Mouse (Mus musculus): ENCODE results near the gene Cisd3. TPM values are rescaled to one million over a fixed set of nuclear protein-coding genes. Genes with fewer than 3 reads are reported as not detected.
A peak's percentile ranks its signal among the peaks of the same experiment; 100 is the strongest.
"Not testable (repeated sequence)": the region's sequence is repeated elsewhere in the genome, so short reads cannot be mapped to it uniquely, and the experiment has no call there.

Gene Cisd3
- total RNA-seq (2021), result 10 to 100 TPM; 34.6 to 37.8 TPM

DNA sequence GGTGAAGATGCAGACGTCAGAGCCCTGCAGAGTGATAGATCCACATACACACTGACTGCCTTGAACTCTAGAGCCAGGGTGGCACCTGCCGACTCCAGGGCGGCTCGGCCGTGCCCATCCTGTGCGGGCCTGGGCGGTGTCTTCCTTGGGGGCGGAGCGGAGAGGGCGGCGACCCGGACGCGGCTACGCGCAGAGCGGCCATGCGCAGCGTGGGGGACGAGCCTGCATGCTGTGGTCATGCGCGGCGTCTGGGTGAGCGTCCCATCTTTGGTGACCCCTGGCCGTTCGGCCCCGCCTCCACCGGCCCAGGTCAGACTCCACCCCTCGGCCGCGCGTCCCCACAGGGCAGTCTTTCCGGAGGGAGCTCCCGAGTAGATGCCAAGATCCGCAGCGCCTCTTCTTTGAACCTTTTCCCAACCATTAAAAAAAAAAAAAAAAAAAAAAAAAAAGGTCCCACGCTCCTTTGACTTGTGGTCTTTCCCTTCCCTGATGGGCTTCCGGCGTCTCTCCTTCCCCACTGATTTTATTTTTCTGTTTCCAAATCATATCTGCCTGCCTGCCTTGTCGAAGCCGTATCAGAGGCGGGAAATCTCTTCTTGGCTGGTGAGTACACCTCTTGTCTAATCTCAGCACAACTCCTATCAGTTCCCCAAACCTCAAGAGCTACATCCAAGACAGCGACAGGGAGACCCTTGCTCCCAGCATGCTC is at the start of gene Cisd3:
TSS of gene Cisd3 (plus strand) at position 214 of the 709 bp plus-strand sequence.
- intact Hi-C loops (cut with DNase I), result no loop called here
- peak; percentile 73 to 94 for DNase-seq (ENCODE audit: extremely low spot score in 1 of 2, low spot score in 2 of 2)

DNA sequence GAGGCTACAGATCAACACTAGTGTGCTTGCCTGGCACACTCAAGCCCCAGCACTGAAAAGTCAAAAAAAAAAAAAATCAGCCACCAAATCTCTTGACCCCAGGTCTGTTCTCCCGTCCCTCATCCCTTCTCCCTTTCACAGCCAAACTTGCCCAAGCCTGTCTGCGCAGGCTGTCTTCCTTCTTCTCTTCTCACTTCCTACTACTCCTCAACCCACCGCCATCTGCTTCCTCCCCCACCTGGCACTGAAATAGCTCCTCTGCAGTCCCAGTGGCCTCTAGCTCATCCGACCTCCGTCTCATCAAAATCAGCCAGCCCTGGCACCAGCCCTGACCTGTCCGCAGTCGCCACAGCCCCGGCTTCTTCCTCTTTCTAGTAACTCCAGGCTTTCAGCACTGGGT is 44.0 kb upstream of the Cisd3 start:
- DNase-seq (ENCODE audit: extremely low spot score in 1 of 2, low spot score in 2 of 2), result peak in 1 of 2 experiments; percentile 50
- intact Hi-C loops (cut with DNase I), result no loop called here

DNA sequence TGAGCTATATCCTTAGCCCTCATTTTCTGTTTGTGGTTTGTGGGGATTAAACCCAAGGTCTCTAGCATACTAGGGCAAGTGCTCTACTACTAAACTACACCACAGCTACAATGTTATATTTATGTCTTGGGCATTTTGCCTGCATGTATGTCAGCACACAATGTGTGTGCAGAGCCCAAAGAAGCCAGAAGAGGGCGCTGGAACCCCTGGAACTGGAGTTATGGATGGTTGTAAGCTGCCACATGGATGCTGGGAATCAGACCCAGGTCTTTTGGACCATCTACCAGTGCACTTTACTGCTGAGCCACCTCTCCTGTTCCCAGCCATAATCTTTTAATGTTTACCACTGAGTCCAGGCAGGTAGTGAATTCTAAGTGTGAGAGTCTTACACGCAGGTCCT is 42.9 kb upstream of the Cisd3 start:
- intact Hi-C loops (cut with DNase I), result no loop called here
- no peak for DNase-seq (ENCODE audit: extremely low spot score in 1 of 2, low spot score in 2 of 2)

DNA sequence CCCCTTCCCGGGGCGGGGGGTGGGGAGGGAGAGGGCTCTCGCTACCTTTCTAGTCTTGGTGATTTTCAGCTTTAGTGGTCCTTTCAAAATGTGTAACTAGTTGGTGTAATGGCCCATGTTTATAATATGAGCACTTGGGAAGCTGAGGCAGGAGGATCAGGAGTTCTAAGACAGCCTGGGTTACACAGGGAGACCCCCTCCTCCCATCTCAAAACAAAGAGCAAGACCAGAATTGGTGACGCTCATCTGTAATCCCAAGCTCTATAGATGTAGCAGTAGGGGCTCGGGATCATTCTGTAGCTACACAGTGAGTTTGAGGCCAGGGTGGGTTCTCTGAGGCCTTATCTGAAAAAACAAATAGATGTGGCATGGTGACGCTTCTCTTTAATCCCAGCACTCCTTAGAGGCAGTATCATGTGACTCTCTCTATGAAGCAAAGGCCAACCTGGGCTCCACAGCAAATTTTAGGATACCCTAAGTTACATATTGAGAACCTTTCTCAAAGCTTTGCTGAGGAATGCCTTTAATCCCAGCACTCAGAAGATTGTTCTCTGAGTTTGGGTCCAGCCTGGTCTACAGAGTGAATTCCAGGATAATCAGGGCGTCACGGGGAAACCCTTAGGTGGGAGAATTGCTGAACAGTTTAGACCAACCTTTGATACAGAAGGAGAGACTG is 42.1 kb upstream of the Cisd3 start:
- intact Hi-C loops (cut with DNase I), result no loop called here

DNA sequence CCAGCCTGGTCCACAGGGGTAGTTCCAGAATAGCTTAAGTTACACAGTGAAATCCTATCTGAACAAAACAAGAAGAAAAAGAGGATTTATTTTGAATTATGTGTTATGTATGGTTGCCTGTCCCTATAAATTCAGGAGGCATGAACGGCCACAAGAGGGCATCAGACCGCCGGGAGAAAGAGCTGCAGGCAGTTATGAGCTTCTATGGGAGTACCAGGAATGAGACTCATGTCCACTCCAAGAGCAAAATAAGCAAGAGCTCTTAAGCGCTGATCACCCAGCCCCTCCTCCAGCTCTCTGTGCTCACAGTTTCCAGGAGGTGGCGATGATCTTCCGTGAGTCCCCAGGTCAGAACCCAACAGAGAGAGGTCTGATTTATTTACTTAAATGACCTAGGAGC is 40.8 kb upstream of the Cisd3 start:
- intact Hi-C loops (cut with DNase I), result loop anchor here (5.0 kb wide), 1 partner anchor 47 kb away; no protein-coding TSS in a partner anchor
- peak in 1 of 2 experiments; percentile 73 for DNase-seq (ENCODE audit: extremely low spot score in 1 of 2, low spot score in 2 of 2)

More for the DNA sequence above, 42.1 kb upstream of the Cisd3 start:
- no peak for DNase-seq (ENCODE audit: extremely low spot score in 1 of 2, low spot score in 2 of 2)

DNA sequence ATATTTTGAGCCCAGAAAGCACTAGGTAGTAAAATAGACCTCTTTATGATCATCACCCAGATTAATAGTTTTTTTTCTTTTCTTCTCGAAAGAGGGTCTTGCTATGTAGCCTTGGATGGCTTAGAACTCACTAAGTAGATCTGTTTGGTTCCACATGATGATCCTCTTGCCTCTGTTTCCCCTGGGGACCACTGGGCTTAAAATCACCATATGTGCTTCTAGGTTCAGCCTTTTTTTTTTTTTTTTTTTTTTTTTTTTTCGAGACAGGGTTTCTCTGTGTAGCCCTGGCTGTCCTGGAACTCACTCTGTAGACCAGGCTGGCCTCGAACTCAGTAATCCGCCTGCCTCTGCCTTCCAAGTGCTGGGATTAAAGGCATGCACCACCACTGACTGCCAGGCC is 37.1 kb upstream of the Cisd3 start:
- intact Hi-C loops (cut with DNase I), result loop anchor here (5.0 kb wide), 1 partner anchor 44 kb away; no protein-coding TSS in a partner anchor
- DNase-seq (ENCODE audit: extremely low spot score in 1 of 2, low spot score in 2 of 2), result not testable (repeated sequence)

DNA sequence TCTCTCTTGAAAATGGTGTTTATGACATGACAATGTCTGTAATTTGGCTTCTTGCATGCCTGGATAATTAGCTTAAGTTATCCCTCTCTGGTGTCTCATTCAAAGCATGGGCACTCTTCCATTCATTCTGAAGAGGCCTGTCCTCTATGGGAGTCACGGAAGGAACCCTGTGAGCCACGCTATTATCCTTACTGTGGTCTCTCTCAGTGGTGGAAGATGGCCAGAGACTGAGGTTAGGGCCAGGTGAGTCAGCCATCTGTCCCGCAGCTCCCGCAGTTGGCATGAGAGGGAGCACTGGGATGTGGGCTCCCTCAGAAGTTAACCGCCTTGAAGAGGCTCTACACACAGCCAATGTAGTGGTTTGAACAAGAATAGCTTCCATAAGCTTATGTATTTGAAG is 35.3 kb upstream of the Cisd3 start:
- intact Hi-C loops (cut with DNase I), result no loop called here

DNA sequence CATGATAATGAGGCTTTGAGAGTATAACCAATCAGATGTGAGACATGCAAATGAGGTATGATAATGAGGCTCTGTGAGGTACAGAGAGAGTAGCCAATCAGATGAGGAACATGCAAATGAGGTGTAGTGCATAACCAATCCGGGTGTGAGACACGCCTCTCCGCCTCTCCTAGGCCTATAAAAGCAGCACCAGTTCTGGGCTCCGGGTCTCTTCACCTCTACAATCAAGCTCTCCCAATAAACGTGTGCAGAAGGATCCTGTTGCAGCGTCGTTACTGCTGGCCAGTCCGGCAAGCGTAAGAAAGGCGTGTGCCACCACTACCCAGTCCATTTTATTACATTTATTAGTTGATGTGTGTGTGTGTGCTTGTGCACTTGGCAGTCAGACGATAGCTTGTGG is 32.2 kb upstream of the Cisd3 start:
- intact Hi-C loops (cut with DNase I); DNase-seq (ENCODE audit: extremely low spot score in 1 of 2, low spot score in 2 of 2): not testable (repeated sequence)

More for the DNA sequence above, 35.3 kb upstream of the Cisd3 start:
- DNase-seq (ENCODE audit: extremely low spot score in 1 of 2, low spot score in 2 of 2), result no peak

DNA sequence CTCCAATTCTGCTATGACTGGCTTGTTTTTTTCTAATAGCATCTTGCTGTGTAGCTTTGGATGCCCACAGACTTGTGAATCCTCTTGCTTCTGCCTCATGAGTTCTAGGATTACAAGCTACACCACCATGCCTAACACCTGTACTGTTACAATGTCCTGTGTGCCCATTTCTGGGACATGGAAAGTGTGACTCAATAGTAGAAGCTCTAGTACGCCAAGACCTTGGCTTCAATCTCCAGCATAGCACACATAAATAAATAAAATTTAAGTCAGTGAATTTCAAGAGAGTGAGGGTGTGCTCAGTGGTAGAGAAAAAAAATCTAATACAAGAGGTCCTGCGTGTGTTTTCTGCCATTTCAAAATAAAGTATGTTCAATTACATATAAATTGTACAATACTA is 31.4 kb upstream of the Cisd3 start:
- DNase-seq (ENCODE audit: extremely low spot score in 1 of 2, low spot score in 2 of 2), result no peak
- intact Hi-C loops (cut with DNase I), result no loop called here

DNA sequence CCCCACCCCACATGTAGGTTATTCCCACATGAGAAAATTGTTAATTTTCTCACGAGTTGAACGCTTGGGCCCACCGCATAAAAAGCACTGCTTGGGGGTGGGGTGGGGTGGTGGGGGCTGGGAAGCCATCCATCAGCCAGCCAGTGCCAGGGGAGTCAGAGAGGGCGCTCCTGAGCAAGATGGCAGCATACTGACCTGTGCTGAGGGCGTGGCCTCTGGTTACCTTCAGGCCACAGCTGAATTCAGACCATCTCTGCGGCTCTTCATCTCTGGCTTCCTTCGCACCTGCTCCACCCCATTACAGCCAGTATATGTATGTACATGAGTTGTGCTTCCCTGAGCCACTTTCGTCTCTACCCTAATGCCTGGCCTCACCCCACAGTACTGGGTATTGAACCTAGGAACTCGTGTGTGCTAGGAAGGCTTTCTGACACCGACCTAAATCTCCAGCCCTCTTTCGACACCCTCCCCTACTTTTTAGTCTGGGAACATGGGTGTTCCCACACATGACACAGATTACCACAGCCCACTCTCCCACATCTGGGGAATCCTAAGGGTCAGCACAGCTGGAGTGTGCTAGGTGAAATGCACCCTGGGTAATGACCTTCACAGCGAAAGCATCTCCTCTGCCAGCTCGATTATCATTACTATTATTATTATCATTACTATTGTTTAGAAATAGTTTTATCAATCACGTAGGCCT is 29.2 kb upstream of the Cisd3 start:
- no peak for DNase-seq (ENCODE audit: extremely low spot score in 1 of 2, low spot score in 2 of 2)
- intact Hi-C loops (cut with DNase I), result no loop called here

DNA sequence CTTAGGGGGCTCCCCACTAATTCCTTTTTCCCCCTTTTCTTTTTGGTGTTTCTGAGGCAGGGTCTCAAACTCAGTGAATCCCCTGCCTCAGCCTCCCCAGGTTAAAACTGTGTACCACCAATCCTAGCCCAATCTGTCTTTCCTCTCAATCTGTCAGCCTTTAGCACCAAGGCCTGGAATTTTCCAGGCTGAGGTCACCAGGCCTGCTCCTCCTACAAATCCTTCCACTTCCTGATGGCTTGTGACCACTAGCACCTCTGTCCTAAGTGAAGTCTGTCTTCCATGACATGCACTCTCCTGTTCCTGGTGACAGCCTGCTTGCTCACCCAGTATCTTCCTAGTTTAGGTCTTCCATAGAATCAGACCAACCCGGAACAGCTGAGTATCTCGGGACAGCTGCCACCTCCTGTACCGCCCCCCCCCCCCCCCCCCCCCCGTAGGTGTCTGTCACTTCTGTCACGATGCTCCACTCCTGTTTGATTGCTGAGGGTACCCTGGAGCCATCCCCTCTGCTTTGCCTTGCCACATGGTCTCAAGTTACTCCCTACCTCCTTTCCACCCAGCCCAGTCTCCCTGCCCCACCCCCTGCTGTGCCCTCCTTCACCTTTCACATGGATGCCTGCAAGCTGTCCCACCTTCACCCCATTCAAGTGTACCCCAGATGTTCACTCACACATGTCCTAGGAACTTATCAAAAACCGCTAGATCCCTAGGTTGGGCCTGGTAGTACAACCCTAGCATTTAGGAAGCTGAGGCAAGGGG is 28.3 kb upstream of the Cisd3 start:
- no peak for DNase-seq (ENCODE audit: extremely low spot score in 1 of 2, low spot score in 2 of 2)
- intact Hi-C loops (cut with DNase I), result no loop called here

DNA sequence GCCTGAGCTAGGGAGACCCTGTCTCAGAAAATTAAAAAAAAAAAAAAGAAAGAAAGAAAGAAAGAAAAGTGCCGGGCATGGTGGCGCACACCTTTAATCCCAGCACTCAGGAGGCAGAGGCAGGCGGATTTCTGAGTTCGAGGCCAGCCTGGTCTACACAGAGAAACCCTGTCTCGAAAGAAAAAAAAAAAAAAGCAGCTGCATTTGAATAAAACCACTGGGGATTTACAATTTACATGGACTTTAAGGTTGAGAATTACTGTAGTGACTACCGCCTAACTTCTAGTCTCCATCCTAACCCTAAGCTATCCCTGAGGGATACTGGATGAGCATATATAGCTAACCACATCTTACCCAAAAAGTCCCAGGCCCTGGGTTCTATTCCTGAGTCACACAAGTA is 27.7 kb upstream of the Cisd3 start:
- intact Hi-C loops (cut with DNase I); DNase-seq (ENCODE audit: extremely low spot score in 1 of 2, low spot score in 2 of 2): not testable (repeated sequence)

DNA sequence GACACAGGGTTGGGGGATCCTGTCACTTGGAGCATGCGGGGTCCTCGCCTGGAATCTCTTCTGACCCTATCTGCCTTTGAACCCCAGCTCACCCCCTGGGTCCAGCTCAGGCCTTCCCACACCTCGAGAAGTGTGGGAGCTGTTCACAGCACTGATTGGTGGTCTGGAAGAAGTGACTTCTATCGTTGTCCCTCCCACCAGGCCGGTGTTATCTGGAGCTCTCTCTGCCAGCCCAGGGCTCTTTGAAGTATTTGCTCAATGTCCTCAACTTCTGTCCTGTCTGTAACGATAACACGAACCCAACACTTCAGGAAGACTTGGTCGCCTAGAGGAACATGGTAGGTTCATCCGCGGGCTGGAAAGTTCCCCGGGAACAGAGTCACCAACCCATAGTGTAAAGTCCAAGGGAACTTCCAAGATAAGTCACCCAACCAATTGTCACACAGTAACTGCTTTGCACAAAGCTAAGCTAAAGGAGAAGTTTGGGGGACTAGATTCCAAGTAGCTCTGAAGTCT is 26.8 kb upstream of the Cisd3 start:
- intact Hi-C loops (cut with DNase I), result no loop called here
- no peak for DNase-seq (ENCODE audit: extremely low spot score in 1 of 2, low spot score in 2 of 2)

DNA sequence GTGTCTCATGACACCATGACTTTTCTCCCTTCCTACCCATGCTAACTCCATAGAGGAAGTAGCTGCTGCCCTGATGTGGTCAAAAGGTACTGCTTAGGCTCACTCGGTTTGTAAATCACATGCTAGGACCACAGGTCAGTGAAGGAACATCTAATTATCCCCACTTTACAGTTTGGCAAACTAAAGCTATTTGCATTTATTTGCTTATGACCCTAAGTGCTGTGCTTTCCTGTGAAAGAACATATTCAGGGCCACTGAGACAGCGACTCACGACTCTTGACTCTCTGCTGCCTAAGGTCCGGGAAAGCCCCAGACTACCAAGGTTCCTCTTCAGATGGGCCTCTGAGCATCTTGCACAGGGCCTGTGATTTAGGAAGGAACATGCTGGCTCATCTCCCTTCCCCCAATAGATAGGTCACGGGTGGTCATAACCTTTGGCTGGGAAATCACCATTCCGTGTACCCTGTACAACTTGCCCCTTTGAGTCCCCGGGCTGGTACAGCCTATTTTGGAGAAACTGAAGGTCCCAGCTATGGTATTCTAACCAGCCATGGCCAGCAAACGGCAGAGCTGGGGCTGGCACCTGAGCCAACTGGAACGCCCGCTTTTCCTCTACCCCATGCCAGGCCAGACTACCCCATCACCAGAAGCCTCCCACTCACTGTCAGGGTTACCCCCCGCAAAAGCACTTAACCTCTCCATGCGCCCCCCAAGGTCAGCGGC is 26.2 kb upstream of the Cisd3 start:
- intact Hi-C loops (cut with DNase I), result no loop called here
- no peak for DNase-seq (ENCODE audit: extremely low spot score in 1 of 2, low spot score in 2 of 2)

DNA sequence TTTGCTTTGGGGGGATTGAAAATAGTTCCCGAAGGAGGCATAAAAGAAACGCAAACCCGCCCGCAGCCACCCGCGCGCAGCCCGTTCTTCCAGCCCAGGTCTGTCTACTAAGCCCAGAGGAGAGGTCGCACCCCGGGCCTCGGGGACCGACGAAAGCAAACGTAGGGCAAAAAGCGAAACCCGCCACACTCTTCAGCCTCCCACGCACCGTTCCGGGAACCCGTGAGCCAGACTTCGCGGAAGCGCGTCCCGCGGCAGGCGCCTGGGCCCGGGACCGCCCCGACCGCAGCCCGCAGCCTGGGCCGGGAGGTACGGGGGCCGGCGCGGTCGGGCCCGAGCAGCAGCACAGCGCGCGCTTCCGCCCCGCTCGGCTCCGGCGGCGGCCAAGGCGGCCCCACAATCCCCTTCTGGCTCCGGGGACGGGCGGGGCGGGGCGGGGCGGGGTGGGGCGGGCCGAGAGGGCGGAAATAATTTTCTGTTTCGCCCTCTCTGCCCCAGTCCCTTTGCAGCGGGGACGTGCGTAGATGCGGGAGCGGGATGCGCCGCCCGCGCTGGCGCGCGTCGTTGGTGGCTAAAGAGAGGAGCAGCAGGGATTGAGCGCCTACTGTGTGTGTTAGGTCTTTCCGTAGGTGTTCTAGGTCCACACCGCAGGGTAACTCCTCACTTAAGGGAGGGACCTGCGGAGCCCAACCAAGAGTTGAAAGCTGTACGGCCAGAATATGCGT is 25.5 kb upstream of the Cisd3 start:
- intact Hi-C loops (cut with DNase I), result loop anchor here (5.0 kb wide), 1 partner anchor 37 kb away; no protein-coding TSS in a partner anchor
- peak; percentile 43 to 87 for DNase-seq (ENCODE audit: extremely low spot score in 1 of 2, low spot score in 2 of 2)

DNA sequence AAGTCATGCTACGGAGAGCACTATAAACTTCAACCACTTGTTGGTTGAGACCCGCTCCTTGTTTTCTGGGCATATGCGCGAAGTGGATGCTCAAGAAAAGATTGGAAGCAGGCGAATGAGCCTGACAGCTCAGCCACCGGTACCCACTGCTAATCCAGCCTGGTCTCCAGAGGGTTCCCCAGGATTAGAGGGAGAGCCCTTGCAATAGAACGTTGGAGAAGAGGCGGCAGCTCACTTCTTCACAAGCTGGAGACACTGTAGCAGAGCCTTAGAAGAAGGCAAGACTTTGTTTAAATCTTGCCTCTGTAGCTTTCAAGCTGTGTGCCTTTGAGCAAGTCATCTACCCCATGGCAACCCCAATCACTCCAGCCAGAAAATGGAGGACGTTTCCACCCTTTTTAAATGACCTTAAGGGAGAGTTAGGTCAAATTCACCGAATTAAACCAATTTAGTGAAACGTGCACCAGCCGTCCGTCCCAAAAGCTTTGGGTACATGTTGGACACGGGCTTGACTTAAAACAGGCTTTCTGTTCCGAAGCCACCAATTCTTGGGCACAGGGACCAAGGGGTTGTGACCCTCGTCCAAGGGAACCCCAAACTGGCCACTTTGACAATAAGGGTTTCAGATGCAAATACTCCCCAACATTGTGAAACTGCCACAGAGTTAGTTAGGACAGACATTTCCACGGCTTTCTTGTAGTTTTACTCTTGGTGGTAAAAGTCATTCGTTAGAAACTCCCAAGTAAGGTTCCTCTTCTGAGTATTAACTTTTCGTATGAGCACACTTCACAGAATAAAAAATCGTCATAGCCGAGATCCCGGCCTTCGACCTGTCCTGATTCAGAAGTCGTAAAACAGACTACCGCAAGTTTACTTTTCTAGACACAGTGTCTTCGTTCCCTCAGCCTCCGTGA is 24.6 kb upstream of the Cisd3 start:
- intact Hi-C loops (cut with DNase I), result loop anchor here (5.0 kb wide), 1 partner anchor 36 kb away; no protein-coding TSS in a partner anchor

More for the DNA sequence above, 24.6 kb upstream of the Cisd3 start:
- DNase-seq (ENCODE audit: extremely low spot score in 1 of 2, low spot score in 2 of 2), result no peak

All from left cerebral cortex, postnatal 10 days (tissue).